Mouse (Mus musculus) liver, embryonic 14.5 days (tissue): ENCODE results near the gene Acox3. TPM values are rescaled to one million over a fixed set of nuclear protein-coding genes. Genes with fewer than 3 reads are reported as not detected.
A peak's percentile ranks its signal among the peaks of the same experiment; 100 is the strongest.

Experiments used
- ATAC-seq: fragments of 200-750 bp; cut with Nextera tagmentation; 2 replicates; pipeline ENCODE4 v1.8.0; 2017; ENCODE audit warnings: moderate number of reproducible peaks, mild to moderate bottlenecking, moderate library complexity; ENCODE audit not compliant: insufficient read depth
- DNase-seq, 3 experiments: peaks; one replicate each; pipeline ENCODE4 v3.0.0-alpha.2; 2012 to 2013; ENCODE audit warnings: low read depth in 3 of 3, low spot score in 3 of 3
- H3K27ac ChIP-seq: fragments of 300-500 bp; sonication (generic); 2 replicates; pipeline ENCODE4 v1.5.1; 2014; ENCODE audit warnings: moderate library complexity, mild to moderate bottlenecking, control low read depth, inconsistent platforms
- H3K27me3 ChIP-seq: fragments of 300-500 bp; sonication (generic); 2 replicates; pipeline ENCODE4 v1.6.1; 2014; ENCODE audit warnings: mild to moderate bottlenecking, low read length, moderate library complexity; ENCODE audit not compliant: control insufficient read depth, insufficient read depth
- H3K36me3 ChIP-seq: fragments of 300-500 bp; sonication (generic); replicated peaks from 2 replicates; pipeline ENCODE4 v1.6.1; 2014; ENCODE audit warnings: low read depth; ENCODE audit not compliant: control insufficient read depth, insufficient read depth
- H3K4me1 ChIP-seq, 2 experiments: fragments of 200-500 bp in 1 of 2; fragments of 300-500 bp in 1 of 2; sonication (generic) in 1 of 2; replicated peaks; 2 replicates each; pipeline ENCODE4 v1.6.1; 2012 to 2014; ENCODE audit warnings: antibody characterized with exemption in 1 of 2, inconsistent platforms in 1 of 2, low read length in 1 of 2; ENCODE audit not compliant: control insufficient read depth in 2 of 2, insufficient read depth in 2 of 2
- H3K4me2 ChIP-seq: fragments of 300-500 bp; sonication (generic); 2 replicates; pipeline ENCODE4 v1.6.1; 2014; ENCODE audit warnings: low read depth, mild to moderate bottlenecking, control low read depth, moderate library complexity
- H3K4me3 ChIP-seq, 2 experiments: fragments of 200-500 bp in 1 of 2; fragments of 300-500 bp in 1 of 2; sonication (generic) in 1 of 2; 2 replicates each; pipeline ENCODE4 v1.5.1; 2012 to 2014; ENCODE audit warnings: low read depth in 2 of 2, low read length in 2 of 2, mild to moderate bottlenecking in 2 of 2, control low read depth in 1 of 2, inconsistent platforms in 1 of 2, moderate library complexity in 1 of 2; ENCODE audit not compliant: insufficient read depth in 1 of 2
- H3K9ac ChIP-seq: fragments of 300-500 bp; sonication (generic); replicated peaks from 2 replicates; pipeline ENCODE4 v1.6.1; 2014; ENCODE audit warnings: mild to moderate bottlenecking, control low read depth, moderate library complexity
- H3K9me3 ChIP-seq: fragments of 300-500 bp; sonication (generic); 2 replicates; pipeline ENCODE4 v1.6.1; 2016; ENCODE audit warnings: low read length, mixed read lengths; ENCODE audit not compliant: control insufficient read depth
- CTCF ChIP-seq: IDR thresholded peaks from 2 replicates; pipeline ENCODE4 v1.5.1; 2016; ENCODE audit warnings: antibody characterized with exemption, low read depth, control low read depth
- EP300 ChIP-seq: IDR thresholded peaks from 2 replicates; pipeline ENCODE4 v1.6.1; 2016; ENCODE audit warnings: antibody characterized with exemption, low read depth
- WGBS: fragments of 180-500 bp; shearing (Covaris S2); extraction: QIAGEN DNeasy Blood & Tissue Kit; methylation state at CpG from one replicate; pipeline ENCODE4 v1.1.7; 2014; ENCODE audit not compliant: insufficient replicate concordance; 5-methylcytosine and 5-hydroxymethylcytosine counted together
- polyA plus RNA-seq, 2 experiments: library from polyadenylated mRNA; depleted of rRNA in 1 of 2; stranded (reverse) in 1 of 2; unstranded in 1 of 2; fragments of >200 nt; fragmentation: Nextera tagmentation in 1 of 2; extraction: Ambion mirVana in 1 of 2; gene quantifications; 2 replicates each; pipeline versions ENCODE4 v1.2.1 to v1.2.3; 2012 to 2014

Acox3 gene
- polyA plus RNA-seq, 2 experiments, result 2.5 to 3.6 TPM

GRCm38 (mm10) chr5:35552838-35553539, 29.9 kb upstream of the Acox3 start:
- ATAC-seq, result no peak
- Histone ChIP-seq H3K4me2 (no peak overlapping the region), H3K27me3 (no peaks in the 10 kb centered on the region), H3K36me3 (peaks cover 5% of the 10 kb centered on the region; the same call in 1 of the 2 replicates), H3K4me1 (no peaks in the 10 kb centered on the region), H3K27ac (no peak overlapping the region), H3K4me3 (no peak overlapping the region), H3K9me3 (no peaks in the 10 kb centered on the region), H3K9ac (no peak overlapping the region)
- no peak for DNase-seq
- 58% methylated on average over 4 of the region's 4 CpGs for WGBS
- TF ChIP-seq EP300, result no peak
- no peak for TF ChIP-seq CTCF

GRCm38 (mm10) chr5:35556393-35556792, 26.4 kb upstream of the Acox3 start:
- DNase-seq (no peak), ATAC-seq (no peak)
- no peak overlapping the region for H3K4me3 ChIP-seq
- no peak overlapping the region for H3K27ac ChIP-seq
- no peaks in the 10 kb centered on the region for H3K27me3 ChIP-seq
- no peak for TF ChIP-seq EP300
- no peaks in the 10 kb centered on the region for H3K4me1 ChIP-seq
- H3K36me3 ChIP-seq, result peaks cover 5% of the 10 kb centered on the region; the same call in 1 of the 2 replicates
- WGBS, result 63% methylated on average over 7 of the region's 7 CpGs
- H3K9ac ChIP-seq, result no peak overlapping the region
- H3K4me2 ChIP-seq, result no peak overlapping the region
- H3K9me3 ChIP-seq, result no peaks in the 10 kb centered on the region

GRCm38 (mm10) chr5:35557946-35558621, 24.8 kb upstream of the Acox3 start:
- peaks cover 12% of the 10 kb centered on the region for H3K36me3 ChIP-seq
- WGBS, result 74% methylated on average over 13 of the region's 13 CpGs
- DNase-seq (no peak), ATAC-seq (no peak)
- TF ChIP-seq EP300 (no peak), CTCF (peak; percentile 17; the same call in 1 of the 2 replicates)
- H3K27ac ChIP-seq, result no peak overlapping the region
- no peak overlapping the region for H3K4me2 ChIP-seq
- H3K9me3 ChIP-seq, result no peaks in the 10 kb centered on the region
- H3K9ac ChIP-seq, result no peak overlapping the region
- H3K27me3 ChIP-seq, result no peaks in the 10 kb centered on the region
- no peaks in the 10 kb centered on the region for H3K4me1 ChIP-seq
- no peak overlapping the region for H3K4me3 ChIP-seq

- Histone ChIP-seq H3K4me1 (no peaks in the 10 kb centered on the region), H3K36me3 (peaks cover 17% of the 10 kb centered on the region), H3K9me3 (no peaks in the 10 kb centered on the region), H3K9ac (no peak overlapping the region), H3K27me3 (no peaks in the 10 kb centered on the region), H3K4me2 (no peak overlapping the region), H3K27ac (no peak overlapping the region), H3K4me3 (no peak overlapping the region)
- no peak for DNase-seq
- TF ChIP-seq CTCF, result no peak
- TF ChIP-seq EP300, result no peak
- WGBS, result 56% methylated on average over 8 of the region's 8 CpGs
- no peak for ATAC-seq
Observed at GRCm38 (mm10) chr5:35559447-35559846, 23.4 kb upstream of the Acox3 start.

GRCm38 (mm10) chr5:35562616-35563015, 20.2 kb upstream of the Acox3 start:
- Histone ChIP-seq H3K4me1 (no peaks in the 10 kb centered on the region), H3K27ac (no peak overlapping the region), H3K36me3 (peaks cover 17% of the 10 kb centered on the region), H3K9me3 (no peaks in the 10 kb centered on the region), H3K27me3 (no peaks in the 10 kb centered on the region), H3K4me2 (no peak overlapping the region), H3K9ac (no peak overlapping the region), H3K4me3 (no peak overlapping the region)
- ATAC-seq, result no peak
- 58% methylated on average over 2 of the region's 2 CpGs for whole genome bisulfite sequencing
- DNase-seq, result no peak
- no peak for TF ChIP-seq EP300
- TF ChIP-seq CTCF, result no peak
